Mouse (Mus musculus) heart, embryonic 12.5 days (tissue): ENCODE measurements around the gene Rras2. TPM values are rescaled to one million over a fixed set of nuclear protein-coding genes. Genes with fewer than 3 reads are reported as not detected.
A peak's percentile ranks its signal among the peaks of the same experiment; 100 is the strongest.

Experiments
- ATAC-seq: fragments of 200-750 bp; cut with Nextera tagmentation; 2 replicates; pipeline ENCODE4 v1.8.0; 2017; ENCODE audit warnings: moderate TSS enrichment, moderate library complexity; ENCODE audit not compliant: insufficient number of reproducible peaks, low FRiP score
- H3K27ac ChIP-seq: fragments of 300-500 bp; sonication (generic); 2 replicates; pipeline ENCODE4 v1.5.1; 2016; ENCODE audit warnings: mild to moderate bottlenecking, moderate library complexity; ENCODE audit not compliant: poor library complexity, severe bottlenecking
- H3K27me3 ChIP-seq: fragments of 300-500 bp; sonication (generic); replicated peaks from 2 replicates; pipeline ENCODE4 v1.6.1; 2016; ENCODE audit warnings: mild to moderate bottlenecking, moderate library complexity
- H3K36me3 ChIP-seq: fragments of 300-500 bp; sonication (generic); 2 replicates; pipeline ENCODE4 v1.6.1; 2016; ENCODE audit warnings: mild to moderate bottlenecking, moderate library complexity
- H3K4me1 ChIP-seq: fragments of 300-500 bp; sonication (generic); replicated peaks from 2 replicates; pipeline ENCODE4 v1.6.1; 2016; ENCODE audit warnings: mild to moderate bottlenecking
- H3K4me2 ChIP-seq: fragments of 300-500 bp; sonication (generic); 2 replicates; pipeline ENCODE4 v1.6.1; 2016; ENCODE audit warnings: mild to moderate bottlenecking, moderate library complexity
- H3K4me3 ChIP-seq: fragments of 300-500 bp; sonication (generic); 2 replicates; pipeline ENCODE4 v1.5.1; 2016; ENCODE audit warnings: mild to moderate bottlenecking
- H3K9ac ChIP-seq: fragments of 300-500 bp; sonication (generic); 2 replicates; pipeline ENCODE4 v1.6.1; 2016; ENCODE audit warnings: mild to moderate bottlenecking, moderate library complexity
- H3K9me3 ChIP-seq: fragments of 300-500 bp; sonication (generic); replicated peaks from 2 replicates; pipeline ENCODE4 v1.6.1; 2016; ENCODE audit warnings: mild to moderate bottlenecking, moderate library complexity
- WGBS: fragments of 180-500 bp; shearing (Covaris S2); methylation state at CpG from one replicate; pipeline ENCODE4 v1.1.7; 2016; 5-methylcytosine and 5-hydroxymethylcytosine counted together
- polyA plus RNA-seq: library from polyadenylated mRNA; unstranded; fragments of >200 nt; fragmentation: Nextera tagmentation; extraction: Ambion mirVana; gene quantifications from 2 replicates; pipeline ENCODE4 v1.2.1, GENCODE M21; 2016

Rras2 gene
- polyA plus RNA-seq, 1 experiment from 2014 or later = 65.6 TPM

DNA sequence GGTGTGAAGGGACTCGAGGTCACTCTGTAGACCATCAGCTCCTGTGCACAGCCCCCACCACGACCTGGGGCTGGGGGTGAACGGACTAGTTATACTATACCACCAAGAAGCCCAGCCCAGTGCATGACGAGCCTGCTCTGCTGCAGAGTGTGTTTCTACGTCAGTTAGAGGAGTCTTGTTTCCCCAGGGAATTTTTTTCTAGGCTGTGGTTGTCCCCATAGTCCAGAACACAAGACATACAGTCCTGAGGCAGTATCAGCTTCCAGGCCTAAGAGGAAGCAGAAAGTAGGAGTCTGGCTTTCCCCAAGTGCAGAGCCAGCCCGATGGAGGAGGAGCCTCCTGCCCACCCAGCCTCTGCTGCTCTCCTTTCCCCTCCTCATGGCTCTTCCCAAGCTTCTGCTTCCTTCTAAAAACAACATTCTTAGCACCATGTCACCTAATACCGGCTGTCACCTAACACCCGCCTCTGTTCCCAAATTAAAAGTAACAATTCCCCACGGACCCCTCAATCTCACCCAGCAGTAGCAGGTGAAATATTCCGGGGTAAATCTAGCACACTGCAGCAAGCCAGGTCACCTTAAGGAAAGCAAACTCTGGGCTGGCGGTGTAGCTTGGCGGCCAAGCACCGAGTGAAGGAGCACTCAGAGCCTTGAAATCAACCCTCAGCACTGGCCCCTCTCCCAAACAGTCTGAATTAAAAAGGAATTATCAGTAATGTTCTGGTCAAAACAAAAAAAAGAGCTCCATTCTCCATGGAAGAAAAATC, 45.5 kb downstream of the Rras2 start:
- H3K4me3 ChIP-seq = no peak overlapping the region
- peaks cover 32% of the 10 kb centered on the region for H3K4me1 ChIP-seq
- WGBS = 16% methylated on average over 13 of the region's 13 CpGs
- peak overlapping the region; percentile 28; the same call in 1 of the 2 replicates for H3K9ac ChIP-seq
- H3K27me3 ChIP-seq = no peaks in the 10 kb centered on the region
- H3K36me3 ChIP-seq = 0 out of 2 replicates have a peak, but pooled peaks cover 3% of the 10 kb centered on the region
- H3K4me2 ChIP-seq = peak overlapping the region; percentile 49
- peak; percentile 61; the same call in 1 of the 2 replicates for ATAC-seq
- no peaks in the 10 kb centered on the region for H3K9me3 ChIP-seq
- peak overlapping the region; percentile 70 for H3K27ac ChIP-seq

DNA sequence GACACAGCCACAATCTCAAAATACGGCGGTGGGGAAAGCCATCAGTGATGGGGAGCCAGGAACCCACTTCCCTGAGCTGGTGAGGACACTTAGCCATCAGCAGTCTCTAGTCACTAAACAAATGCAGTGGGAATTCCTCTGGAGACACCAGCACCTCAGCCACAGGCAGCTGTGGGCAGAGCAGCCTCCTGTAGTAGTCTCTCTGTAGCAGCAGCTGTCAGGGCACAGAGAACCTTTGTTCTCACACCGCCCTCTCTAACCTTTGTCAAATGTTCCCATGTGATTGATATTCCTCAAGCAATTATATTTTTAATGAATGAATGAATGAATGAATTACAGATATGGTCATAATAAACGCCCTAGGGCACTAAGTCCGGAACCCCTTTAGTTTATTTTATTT, 46.2 kb downstream of the Rras2 start:
- Histone ChIP-seq H3K9ac (0 out of 2 replicates have a peak overlapping the region, but pooled peaks have one; percentile 28), H3K27ac (peak overlapping the region; percentile 70), H3K27me3 (no peaks in the 10 kb centered on the region)

DNA sequence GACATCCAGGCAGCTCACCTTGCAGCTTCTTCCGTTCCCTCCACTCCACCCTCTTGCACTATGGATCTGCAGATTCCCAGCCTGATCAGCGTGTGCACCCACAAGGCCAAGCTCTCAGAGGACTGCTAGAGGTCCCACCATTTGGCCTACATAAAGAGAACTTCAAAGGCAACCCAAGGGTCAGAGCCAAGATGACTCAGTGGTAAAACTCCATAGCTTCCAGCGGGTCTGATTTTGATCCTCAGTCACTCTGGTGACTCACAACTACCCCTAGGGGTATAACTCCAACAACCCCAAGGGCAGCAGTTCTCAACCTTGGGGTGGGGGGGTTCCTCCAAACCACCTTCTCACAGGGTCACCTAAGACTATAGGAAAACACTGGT, 47.1 kb downstream of the Rras2 start:
- 74% methylated on average over 3 of the region's 3 CpGs for WGBS
- H3K4me1 ChIP-seq = peaks cover 48% of the 10 kb centered on the region
- no peak for ATAC-seq

More for the DNA sequence above, 46.2 kb downstream of the Rras2 start:
- Histone ChIP-seq H3K4me2 (peak overlapping the region; percentile 49; the same call in 1 of the 2 replicates), H3K36me3 (0 out of 2 replicates have a peak, but pooled peaks cover 3% of the 10 kb centered on the region), H3K9me3 (no peaks in the 10 kb centered on the region), H3K4me1 (peaks cover 38% of the 10 kb centered on the region), H3K4me3 (no peak overlapping the region)
- WGBS = 79% methylated on average over 5 of the region's 5 CpGs
- no peak for ATAC-seq

DNA sequence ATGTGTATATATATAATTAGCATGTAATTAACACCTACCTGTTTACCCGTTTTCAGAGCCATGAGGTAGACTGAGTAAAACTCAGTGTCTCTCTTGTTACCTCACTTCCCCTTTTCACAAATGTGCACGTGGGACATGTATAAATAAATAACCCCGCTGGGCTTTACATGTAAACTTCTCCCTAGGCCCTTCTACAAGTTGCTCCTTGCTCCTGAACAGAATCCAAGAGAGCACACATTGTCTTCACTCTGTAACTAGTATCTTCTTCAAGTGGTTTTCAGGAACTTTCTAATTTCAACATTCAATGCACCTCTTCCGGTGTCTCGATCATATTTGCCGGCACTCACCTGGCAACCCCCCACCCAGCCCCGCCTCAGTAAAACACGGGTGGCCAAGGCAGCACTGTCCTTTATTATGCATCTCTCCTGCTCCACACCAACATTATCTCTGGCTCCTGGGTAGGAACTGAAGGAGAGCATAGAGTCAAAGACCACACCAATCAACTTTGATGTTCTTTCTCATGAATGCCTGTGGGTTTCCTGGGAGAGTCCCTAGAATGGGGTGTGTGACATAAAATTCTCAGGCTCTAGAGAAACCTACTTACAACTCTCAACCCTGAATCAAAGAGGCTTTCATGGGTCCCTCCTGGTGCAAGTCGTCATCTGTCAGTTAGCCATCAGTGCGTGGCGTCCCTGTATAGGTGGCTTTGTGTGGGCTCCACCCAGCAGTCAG, 47.7 kb downstream of the Rras2 start:
- Histone ChIP-seq H3K9me3 (no peaks in the 10 kb centered on the region), H3K4me2 (no peak overlapping the region), H3K27me3 (no peaks in the 10 kb centered on the region), H3K4me3 (no peak overlapping the region), H3K9ac (no peak overlapping the region), H3K27ac (no peak overlapping the region), H3K4me1 (peaks cover 53% of the 10 kb centered on the region), H3K36me3 (no peaks in the 10 kb centered on the region)
- ATAC-seq = no peak
- WGBS = 79% methylated on average over 11 of the region's 11 CpGs

More for the DNA sequence above, 47.1 kb downstream of the Rras2 start:
- Histone ChIP-seq H3K9me3 (no peaks in the 10 kb centered on the region), H3K27me3 (no peaks in the 10 kb centered on the region), H3K27ac (no peak overlapping the region), H3K36me3 (no peaks in the 10 kb centered on the region), H3K9ac (no peak overlapping the region), H3K4me2 (no peak overlapping the region), H3K4me3 (no peak overlapping the region)

DNA sequence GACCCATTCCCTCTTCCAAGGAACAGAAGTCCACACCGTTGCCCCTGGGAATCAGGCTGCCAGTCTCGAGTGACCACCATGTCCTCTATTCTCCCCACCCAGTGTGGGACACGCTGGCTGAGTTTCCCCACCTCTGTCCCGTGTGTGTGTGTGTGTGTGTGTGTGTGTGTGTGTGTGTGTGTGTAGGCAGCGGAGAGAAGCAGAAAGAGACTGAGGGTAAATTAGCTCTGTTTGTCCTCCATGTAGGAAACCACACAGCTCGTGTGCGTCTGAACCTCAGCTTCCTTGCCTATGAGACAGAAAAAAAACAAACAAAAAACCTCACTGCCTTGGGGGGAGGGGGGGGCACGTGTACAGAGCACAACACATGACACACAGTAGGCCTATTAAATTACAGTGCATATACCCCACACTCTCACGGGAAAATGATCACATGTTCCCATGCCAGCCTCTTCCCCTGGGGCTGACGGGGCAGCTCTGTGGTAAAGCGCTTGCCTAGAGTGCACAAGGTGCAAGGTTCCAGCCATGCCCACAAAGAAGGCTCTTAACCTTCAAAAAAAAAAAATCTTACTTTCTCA, 48.5 kb downstream of the Rras2 start:
- Histone ChIP-seq H3K4me1 (peaks cover 60% of the 10 kb centered on the region), H3K9ac (no peak overlapping the region), H3K4me3 (no peak overlapping the region), H3K27ac (no peak overlapping the region), H3K27me3 (no peaks in the 10 kb centered on the region), H3K4me2 (no peak overlapping the region), H3K36me3 (no peaks in the 10 kb centered on the region), H3K9me3 (no peaks in the 10 kb centered on the region)
- no peak for ATAC-seq
- WGBS = 82% methylated on average over 11 of the region's 11 CpGs

DNA sequence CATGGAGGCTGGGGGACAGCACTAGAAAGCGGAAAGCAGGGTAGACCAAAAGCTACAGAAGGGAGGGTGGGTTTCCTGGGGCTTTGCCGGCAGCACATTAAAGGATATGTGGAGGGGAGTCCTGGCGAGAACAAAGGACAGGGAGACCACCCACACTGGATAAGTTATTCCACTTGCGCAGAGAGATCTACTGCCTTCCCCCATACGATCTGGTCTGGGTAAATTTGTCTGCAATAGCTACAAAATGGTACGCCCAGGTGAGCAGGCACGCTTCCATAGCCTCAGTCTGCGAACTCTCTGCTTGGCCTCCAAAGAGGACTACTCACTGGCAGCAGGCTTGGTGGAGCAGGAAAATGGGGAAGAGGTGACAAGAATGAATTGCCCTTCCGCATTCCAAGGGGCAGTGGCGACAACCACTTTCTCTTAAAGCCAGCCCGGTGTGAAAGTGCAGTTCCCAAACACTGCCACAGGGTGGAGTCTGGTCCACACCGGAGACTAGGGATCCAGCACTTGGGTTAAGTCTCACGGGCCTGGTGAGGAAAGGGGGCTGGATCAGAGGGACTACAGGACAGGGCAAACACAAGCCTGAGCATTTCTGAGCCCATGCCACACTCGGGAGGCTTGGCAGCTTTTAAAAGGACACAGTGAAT, 50.9 kb downstream of the Rras2 start:
- WGBS = 7% methylated on average over 14 of the region's 14 CpGs
- Histone ChIP-seq H3K27ac (peak overlapping the region; percentile 82), H3K27me3 (no peaks in the 10 kb centered on the region), H3K9ac (no peak overlapping the region), H3K36me3 (no peaks in the 10 kb centered on the region), H3K9me3 (no peaks in the 10 kb centered on the region), H3K4me3 (peak overlapping the region; percentile 25), H3K4me2 (peak overlapping the region; percentile 64), H3K4me1 (peaks cover 55% of the 10 kb centered on the region)
- ATAC-seq = peak; percentile 72

DNA sequence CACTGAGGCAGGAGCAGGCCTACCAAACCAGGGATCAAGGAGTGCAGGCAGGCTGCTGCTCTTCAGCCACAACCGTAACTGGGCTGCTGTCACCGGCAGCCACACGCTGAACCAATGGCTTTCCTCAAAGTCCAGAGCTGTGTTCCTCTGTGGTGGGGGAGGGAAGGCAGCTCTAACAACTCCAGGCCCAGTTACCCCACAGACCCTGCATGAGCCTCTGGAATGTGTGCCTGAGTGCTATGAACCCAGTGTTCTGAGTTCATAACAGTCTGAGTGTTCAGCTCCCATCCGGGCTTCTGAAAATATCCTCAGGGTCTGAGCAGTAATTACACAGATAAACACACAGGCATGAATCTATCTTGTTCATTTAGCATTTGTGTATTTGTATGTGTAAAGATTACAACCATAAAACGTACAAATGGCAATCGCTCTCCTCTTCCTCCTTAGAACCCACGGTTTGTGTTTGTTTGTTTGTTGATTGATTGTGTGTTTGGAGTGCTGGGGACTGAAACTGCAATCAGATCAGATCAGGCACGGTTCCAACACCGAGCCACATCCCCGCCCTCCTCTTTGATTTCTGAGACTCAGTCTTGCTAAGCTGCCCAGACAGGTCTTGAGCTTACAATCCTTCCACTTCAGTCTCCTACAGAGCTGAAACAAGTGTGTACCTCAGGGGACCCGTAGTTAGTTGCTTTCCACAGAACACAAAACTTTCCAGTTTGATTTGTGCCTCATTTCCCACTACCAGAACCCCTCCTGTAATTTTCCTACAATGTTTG, 52.0 kb downstream of the Rras2 start:
- Histone ChIP-seq H3K9ac (peak overlapping the region; percentile 35; the same call in 1 of the 2 replicates), H3K27me3 (no peaks in the 10 kb centered on the region), H3K4me2 (peak overlapping the region; percentile 64; the same call in 1 of the 2 replicates), H3K4me1 (peaks cover 46% of the 10 kb centered on the region), H3K36me3 (no peaks in the 10 kb centered on the region), H3K9me3 (no peaks in the 10 kb centered on the region), H3K27ac (peak overlapping the region; percentile 82), H3K4me3 (no peak overlapping the region)
- peak; percentile 53; the same call in 1 of the 2 replicates for ATAC-seq
- WGBS = 24% methylated on average over 11 of the region's 11 CpGs

DNA sequence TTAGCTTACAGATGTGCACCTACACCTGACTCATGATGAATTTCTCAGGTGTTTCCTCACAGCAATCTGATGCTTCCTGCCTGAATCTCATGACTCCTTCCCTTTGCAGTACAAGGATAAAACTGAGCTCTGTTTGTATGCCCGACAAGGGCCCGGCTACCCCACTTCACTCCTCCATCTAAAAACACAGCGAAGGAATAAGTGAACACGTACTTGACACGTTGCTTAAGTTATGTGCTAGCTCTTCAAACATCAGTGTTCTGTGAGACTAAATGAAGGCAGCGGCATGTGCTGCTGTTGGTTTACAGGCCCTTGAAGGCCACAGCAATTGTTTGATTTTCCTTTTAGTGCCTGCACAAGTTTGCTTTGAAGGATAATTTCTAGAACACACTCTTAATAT, 53.6 kb downstream of the Rras2 start:
- Histone ChIP-seq H3K9me3 (no peaks in the 10 kb centered on the region), H3K27ac (peak overlapping the region; percentile 29), H3K4me3 (no peak overlapping the region), H3K9ac (peak overlapping the region; percentile 17; the same call in 1 of the 2 replicates), H3K4me2 (0 out of 2 replicates have a peak overlapping the region, but pooled peaks have one; percentile 16), H3K36me3 (0 out of 2 replicates have a peak, but pooled peaks cover 4% of the 10 kb centered on the region), H3K4me1 (peaks cover 38% of the 10 kb centered on the region), H3K27me3 (no peaks in the 10 kb centered on the region)
- 63% methylated on average over 6 of the region's 6 CpGs for WGBS
- no peak for ATAC-seq

DNA sequence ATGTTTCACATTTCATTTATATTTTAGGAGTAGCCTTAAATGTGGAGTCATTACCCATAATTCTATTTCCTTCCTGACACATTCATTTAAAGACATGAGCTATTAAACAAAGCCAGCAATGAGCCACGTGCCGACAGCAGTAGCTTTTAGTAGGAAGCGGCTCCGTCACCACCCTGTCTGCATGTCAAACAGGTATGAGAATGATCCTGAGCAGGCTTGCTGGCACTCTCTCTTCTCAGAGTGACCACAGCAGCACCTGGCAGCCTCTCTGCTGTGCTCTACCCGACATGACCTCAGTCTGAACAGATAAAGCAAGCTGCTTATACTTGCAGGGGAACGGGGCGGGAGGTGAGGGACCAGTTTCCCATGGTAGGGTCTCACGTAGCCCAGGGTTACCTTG, 54.0 kb downstream of the Rras2 start:
- 21% methylated on average over 8 of the region's 8 CpGs for WGBS
- H3K9me3 ChIP-seq = no peaks in the 10 kb centered on the region
- H3K4me3 ChIP-seq = no peak overlapping the region
- peak overlapping the region; percentile 29 for H3K27ac ChIP-seq
- 0 out of 2 replicates have a peak, but pooled peaks cover 4% of the 10 kb centered on the region for H3K36me3 ChIP-seq
- H3K4me2 ChIP-seq = 0 out of 2 replicates have a peak overlapping the region, but pooled peaks have one; percentile 16
- H3K9ac ChIP-seq = peak overlapping the region; percentile 17; the same call in 1 of the 2 replicates
- peaks cover 38% of the 10 kb centered on the region for H3K4me1 ChIP-seq
- ATAC-seq = no peak
- H3K27me3 ChIP-seq = no peaks in the 10 kb centered on the region

DNA sequence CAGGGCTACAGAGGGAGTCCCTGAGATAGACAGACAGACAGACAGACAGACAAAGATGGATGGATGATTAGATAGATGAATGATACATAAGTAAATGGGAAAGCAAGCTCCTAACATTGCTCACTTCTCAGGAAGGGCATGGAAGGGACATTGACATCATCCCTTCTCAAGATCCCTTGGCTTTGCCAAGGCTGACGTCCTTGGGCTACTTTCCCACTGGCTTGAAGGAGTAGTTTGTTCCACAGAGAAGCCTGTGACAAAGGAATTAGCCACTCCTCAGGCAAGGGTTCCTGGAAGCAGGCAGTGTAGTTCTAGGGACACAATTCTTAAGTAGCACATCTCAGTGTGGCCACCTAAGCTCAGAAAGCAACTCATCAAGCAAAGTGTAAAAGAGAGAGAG, 55.1 kb downstream of the Rras2 start:
- peaks cover 11% of the 10 kb centered on the region for H3K36me3 ChIP-seq
- H3K27ac ChIP-seq = no peak overlapping the region
- H3K27me3 ChIP-seq = no peaks in the 10 kb centered on the region
- no peaks in the 10 kb centered on the region for H3K9me3 ChIP-seq
- H3K4me1 ChIP-seq = peaks cover 38% of the 10 kb centered on the region
- no peak overlapping the region for H3K4me2 ChIP-seq
- no peak overlapping the region for H3K4me3 ChIP-seq
- ATAC-seq = no peak
- WGBS = 64% methylated on average over 1 of the region's 1 CpGs
- H3K9ac ChIP-seq = no peak overlapping the region
